Mouse (Mus musculus) liver, embryonic 11.5 days (tissue): ENCODE measurements around the gene Fbxo11. TPM values are rescaled to one million over a fixed set of nuclear protein-coding genes. Genes with fewer than 3 reads are reported as not detected.

ENCODE experiments used
- ATAC-seq: fragments of 200-750 bp; cut with Nextera tagmentation; replicated peaks from 2 replicates; pipeline ENCODE4 v1.8.0; 2017; ENCODE audit warnings: moderate number of reproducible peaks, mild to moderate bottlenecking, moderate TSS enrichment, moderate library complexity; ENCODE audit not compliant: low FRiP score
- DNase-seq: peaks from one replicate; pipeline ENCODE4 v3.0.0-alpha.2; 2017; ENCODE audit warnings: low spot score
- H3K27ac ChIP-seq: fragments of 300-500 bp; sonication (generic); 2 replicates; pipeline ENCODE4 v1.5.1; 2014; ENCODE audit warnings: mild to moderate bottlenecking, low read depth, low read length, control low read depth
- H3K27me3 ChIP-seq: fragments of 300-500 bp; sonication (generic); replicated peaks from 2 replicates; pipeline ENCODE4 v1.6.1; 2014; ENCODE audit warnings: low read length, mixed read lengths; ENCODE audit not compliant: control insufficient read depth, insufficient read depth
- H3K36me3 ChIP-seq: fragments of 300-500 bp; sonication (generic); 2 replicates; pipeline ENCODE4 v1.6.1; 2014; ENCODE audit warnings: mild to moderate bottlenecking, low read length, moderate library complexity, mixed read lengths; ENCODE audit not compliant: control insufficient read depth, insufficient read depth
- H3K4me1 ChIP-seq: fragments of 300-500 bp; sonication (generic); replicated peaks from 2 replicates; pipeline ENCODE4 v1.6.1; 2014; ENCODE audit warnings: low read length, mixed read lengths; ENCODE audit not compliant: control insufficient read depth, insufficient read depth
- H3K4me2 ChIP-seq: fragments of 300-500 bp; sonication (generic); 2 replicates; pipeline ENCODE4 v1.6.1; 2014; ENCODE audit warnings: mild to moderate bottlenecking, control low read depth, moderate library complexity
- H3K4me3 ChIP-seq: fragments of 300-500 bp; sonication (generic); 2 replicates; pipeline ENCODE4 v1.5.1; 2014; ENCODE audit warnings: low read depth, low read length, control low read depth
- H3K9ac ChIP-seq: fragments of 300-500 bp; sonication (generic); 2 replicates; pipeline ENCODE4 v1.6.1; 2014; ENCODE audit warnings: low read depth, low read length, control low read depth
- H3K9me3 ChIP-seq: fragments of 300-500 bp; sonication (generic); 2 replicates; pipeline ENCODE4 v1.6.1; 2016; ENCODE audit warnings: low read length, inconsistent platforms, mixed read lengths; ENCODE audit not compliant: control insufficient read depth
- WGBS: fragments of 180-500 bp; shearing (Covaris S2); extraction: QIAGEN DNeasy Blood & Tissue Kit; methylation state at CpG from one replicate; pipeline ENCODE4 v1.1.7; 2014; 5-methylcytosine and 5-hydroxymethylcytosine counted together
- polyA plus RNA-seq: library from polyadenylated mRNA; unstranded; fragments of >200 nt; fragmentation: Nextera tagmentation; extraction: Ambion mirVana; gene quantifications from 2 replicates; pipeline ENCODE4 v1.2.1, GENCODE M21; 2014

Fbxo11 gene
- polyA plus RNA-seq, 1 experiment from 2014 or later = 14.0 TPM

DNA sequence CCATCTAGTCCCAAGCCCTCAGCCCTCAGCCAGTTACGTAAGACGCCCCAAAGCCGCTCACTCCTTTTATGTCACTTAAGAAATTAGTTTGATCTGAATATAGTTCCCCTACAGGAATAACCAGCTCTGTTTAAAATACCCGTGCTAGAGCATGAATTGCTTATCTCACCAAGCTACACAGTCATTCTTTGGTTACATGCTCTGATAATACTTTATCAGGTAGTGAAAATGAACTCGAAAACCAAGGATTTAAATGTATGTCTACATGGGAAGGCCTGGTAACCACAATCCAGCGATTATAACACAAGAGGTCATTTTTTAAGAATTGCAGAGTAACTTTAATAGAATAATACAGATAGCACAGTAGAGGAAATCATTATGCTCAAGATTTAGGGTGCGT is 7.0 kb upstream of the Fbxo11 start:
- H3K4me3 ChIP-seq = no peak overlapping the region
- no peaks in the 10 kb centered on the region for H3K9me3 ChIP-seq
- H3K27ac ChIP-seq = no peak overlapping the region
- no peaks in the 10 kb centered on the region for H3K27me3 ChIP-seq
- 62% methylated on average over 7 of the region's 7 CpGs for WGBS
- ATAC-seq (0 out of 2 replicates have a peak, but pooled peaks have one; percentile 46), DNase-seq (no peak)
- no peak overlapping the region for H3K9ac ChIP-seq
- H3K4me2 ChIP-seq = no peak overlapping the region
- 0 out of 2 replicates have a peak, but pooled peaks cover 4% of the 10 kb centered on the region for H3K4me1 ChIP-seq
- no peaks in the 10 kb centered on the region for H3K36me3 ChIP-seq

DNA sequence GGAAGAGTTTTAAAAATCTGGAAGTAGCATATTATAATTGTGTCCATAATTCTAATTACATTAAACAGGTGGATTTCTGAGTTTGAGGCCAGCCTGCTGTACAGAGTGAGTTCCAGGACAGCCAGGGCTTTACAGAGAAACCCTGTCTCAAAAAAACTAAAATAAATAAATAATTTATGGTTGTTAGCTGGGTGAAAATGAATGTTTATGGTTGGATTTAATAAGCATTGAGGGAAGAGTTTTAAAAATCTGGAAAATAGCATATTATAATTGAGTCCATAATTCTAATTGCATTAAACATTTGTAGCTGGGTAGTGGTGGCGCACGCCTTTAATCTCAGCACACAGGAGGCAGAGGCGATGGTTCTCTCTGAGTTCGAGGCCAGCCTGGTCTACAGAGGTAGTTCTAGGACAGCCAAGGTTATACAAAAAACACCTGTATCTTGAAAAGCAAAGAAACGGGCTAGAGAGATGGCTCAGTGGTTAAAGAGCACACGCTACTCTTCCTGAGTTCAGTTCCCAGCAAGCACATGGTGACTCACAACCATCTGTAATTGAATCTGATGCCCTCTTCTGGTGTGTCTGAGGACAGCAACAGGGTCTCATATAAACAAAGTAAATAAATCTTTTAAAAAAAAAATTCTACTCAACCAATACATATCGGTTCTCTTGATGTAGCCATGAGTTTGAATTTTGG is 3.1 kb upstream of the Fbxo11 start:
- 92% methylated on average over 7 of the region's 7 CpGs for WGBS
- H3K36me3 ChIP-seq = no peaks in the 10 kb centered on the region
- DNase-seq (no peak), ATAC-seq (no peak)
- no peak overlapping the region for H3K4me2 ChIP-seq
- H3K9ac ChIP-seq = no peak overlapping the region
- no peak overlapping the region for H3K4me3 ChIP-seq
- H3K9me3 ChIP-seq = no peaks in the 10 kb centered on the region
- H3K4me1 ChIP-seq = peaks cover 5% of the 10 kb centered on the region
- H3K27ac ChIP-seq = no peak overlapping the region
- H3K27me3 ChIP-seq = no peaks in the 10 kb centered on the region

DNA sequence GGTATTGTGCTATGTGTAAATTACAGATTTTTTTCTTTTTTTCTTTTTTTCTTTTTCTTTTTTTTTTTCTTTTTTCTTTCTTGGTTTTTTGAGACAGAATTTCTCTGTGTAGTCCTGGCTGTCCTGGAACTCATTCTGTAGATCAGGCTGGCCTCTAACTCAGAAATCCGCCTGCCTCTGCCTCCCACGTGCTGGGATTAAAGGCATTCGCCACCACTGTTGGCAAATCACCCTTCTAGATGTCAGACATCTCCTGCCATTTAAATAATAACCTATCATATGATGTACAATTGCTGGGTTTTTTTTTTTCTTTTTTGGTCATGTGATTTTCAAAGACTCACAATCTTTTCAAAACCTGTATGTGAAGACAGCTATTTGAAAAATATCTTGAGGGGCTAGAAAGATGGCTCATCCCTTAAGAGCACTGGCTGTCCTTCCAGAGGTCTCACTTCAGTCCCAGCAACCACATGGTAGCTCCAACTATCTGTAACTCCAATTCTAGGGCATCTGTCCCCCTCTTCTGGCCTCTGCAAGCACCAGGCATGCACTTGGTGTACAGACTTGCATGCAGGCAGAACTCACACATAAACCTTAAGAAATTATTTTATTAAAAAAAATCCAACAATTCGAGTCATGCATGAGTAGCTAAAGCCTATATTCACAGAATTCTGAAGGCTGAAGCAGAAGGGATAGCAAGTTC is 2.3 kb upstream of the Fbxo11 start:
- Histone ChIP-seq H3K27me3 (no peaks in the 10 kb centered on the region), H3K4me2 (peak overlapping the region; percentile 72), H3K4me3 (no peak overlapping the region), H3K4me1 (peaks cover 9% of the 10 kb centered on the region), H3K9me3 (no peaks in the 10 kb centered on the region), H3K27ac (no peak overlapping the region), H3K9ac (no peak overlapping the region), H3K36me3 (no peaks in the 10 kb centered on the region)
- 77% methylated on average over 4 of the region's 4 CpGs for WGBS
- ATAC-seq (no peak), DNase-seq (no peak)

DNA sequence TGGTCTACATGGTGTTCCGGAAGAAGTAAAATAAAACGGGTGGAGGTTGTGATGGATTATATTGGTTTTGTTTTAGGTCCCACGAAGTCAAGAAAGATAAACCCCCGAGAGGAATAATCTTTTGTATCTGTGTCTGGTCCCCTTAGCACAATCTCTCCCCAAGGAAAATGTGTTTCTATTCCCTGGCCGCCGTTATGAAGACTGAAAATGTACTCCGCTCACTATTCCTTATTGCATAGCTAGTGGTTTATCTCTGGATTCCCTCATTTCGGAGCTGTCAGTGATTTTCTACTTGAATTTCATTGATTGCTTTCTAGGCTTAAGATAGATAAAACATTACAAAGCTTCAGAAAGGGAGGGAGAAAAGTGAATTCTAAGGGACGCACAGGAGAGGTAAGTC is 1.7 kb upstream of the Fbxo11 start:
- WGBS = 12% methylated on average over 9 of the region's 9 CpGs

DNA sequence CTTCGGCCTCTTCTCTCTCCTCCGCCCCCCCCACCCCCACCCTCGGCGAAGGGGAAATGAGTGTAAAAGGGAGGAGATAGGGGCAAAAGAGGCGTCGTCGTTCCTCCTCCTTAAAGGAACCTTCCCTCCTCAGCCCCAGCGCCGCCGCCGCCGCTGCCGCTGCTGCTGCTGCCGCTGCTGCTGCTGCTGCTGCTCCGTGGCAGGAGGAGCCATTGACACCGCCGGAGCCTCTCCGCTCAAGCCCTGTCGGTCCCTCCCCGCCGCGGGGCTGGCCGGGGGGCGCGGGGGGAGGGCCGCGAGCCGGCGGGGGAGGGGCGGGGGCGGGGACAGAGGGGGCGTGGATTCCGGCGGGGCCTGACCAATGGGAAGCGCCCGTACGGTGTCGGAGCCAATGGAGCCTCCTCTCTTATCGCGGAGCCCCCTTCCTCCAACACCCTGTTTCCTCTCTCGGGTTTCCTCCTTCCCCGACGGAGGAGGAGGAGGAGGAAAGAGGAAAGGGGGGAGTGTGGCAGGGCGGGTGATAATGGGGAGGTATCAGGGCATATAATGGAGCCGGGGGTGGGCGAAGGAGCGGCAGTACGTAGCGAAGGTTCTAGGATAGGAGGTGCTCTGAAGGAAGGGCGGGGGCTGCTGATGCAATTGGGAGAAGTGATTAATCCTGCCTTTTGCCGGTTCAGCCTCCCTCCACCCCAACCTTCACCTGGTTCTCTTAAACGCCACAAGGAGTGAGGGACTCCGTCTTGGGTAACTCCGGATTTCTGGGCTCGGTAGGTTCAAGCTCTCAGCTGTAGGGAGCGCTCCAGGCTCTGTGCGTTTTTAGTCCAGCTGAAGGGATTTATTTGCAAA is 933 bp upstream of the Fbxo11 start:
- Histone ChIP-seq H3K9ac (peak overlapping the region; percentile 98), H3K36me3 (no peaks in the 10 kb centered on the region), H3K4me3 (peak overlapping the region; percentile 98), H3K27me3 (no peaks in the 10 kb centered on the region), H3K4me1 (peaks cover 5% of the 10 kb centered on the region), H3K27ac (peak overlapping the region; percentile 99), H3K4me2 (peak overlapping the region; percentile 85), H3K9me3 (no peaks in the 10 kb centered on the region)
- 0% methylated on average over 37 of the region's 57 CpGs for WGBS
- ATAC-seq = peak; percentile 94
- DNase-seq = peak; percentile 95

More for the DNA sequence above, 1.7 kb upstream of the Fbxo11 start:
- no peak for ATAC-seq
- no peak for DNase-seq
- no peaks in the 10 kb centered on the region for H3K27me3 ChIP-seq
- H3K4me3 ChIP-seq = peak overlapping the region; percentile 98
- peak overlapping the region; percentile 17; the same call in 1 of the 2 replicates for H3K9ac ChIP-seq
- peak overlapping the region; percentile 72 for H3K4me2 ChIP-seq
- H3K27ac ChIP-seq = no peak overlapping the region; the same call in 1 of the 2 replicates
- no peaks in the 10 kb centered on the region for H3K36me3 ChIP-seq
- no peaks in the 10 kb centered on the region for H3K9me3 ChIP-seq
- peaks cover 5% of the 10 kb centered on the region for H3K4me1 ChIP-seq

DNA sequence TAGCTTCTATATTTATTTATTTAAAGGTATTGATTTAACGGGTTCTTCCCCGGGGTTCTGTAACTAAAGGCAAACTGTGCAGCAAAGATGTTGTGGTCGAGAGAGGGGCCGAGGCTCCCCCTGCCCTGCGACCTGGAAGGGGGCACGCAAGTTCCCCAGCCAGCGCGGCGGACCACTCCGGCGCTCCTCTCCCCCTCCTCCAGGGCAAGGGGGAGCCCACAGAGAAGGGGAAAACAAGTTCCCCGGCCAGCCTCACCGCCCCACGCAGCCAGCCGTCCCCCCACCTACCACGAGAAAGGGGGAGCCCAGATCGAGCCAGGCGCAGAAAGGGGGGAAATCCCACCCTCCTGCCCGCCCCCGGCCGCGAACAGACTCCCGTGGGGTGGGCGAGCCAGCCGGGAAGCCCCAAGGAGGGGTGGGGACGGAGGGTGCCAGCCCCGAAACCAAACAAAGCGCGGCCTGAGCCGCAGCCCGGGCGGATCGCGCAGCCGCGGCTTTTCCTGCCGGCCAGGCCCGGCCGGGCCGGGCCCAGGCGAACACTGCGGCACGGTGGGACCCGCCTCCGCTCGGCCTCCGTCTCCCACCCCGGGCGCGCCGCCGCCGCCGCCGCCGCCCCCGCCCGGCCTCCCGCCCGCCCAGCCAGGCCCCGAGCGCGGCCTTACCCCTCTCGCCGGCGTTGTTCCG is 602 bp downstream of the Fbxo11 start:
- peak overlapping the region; percentile 98 for H3K9ac ChIP-seq
- ATAC-seq = peak; percentile 50

DNA sequence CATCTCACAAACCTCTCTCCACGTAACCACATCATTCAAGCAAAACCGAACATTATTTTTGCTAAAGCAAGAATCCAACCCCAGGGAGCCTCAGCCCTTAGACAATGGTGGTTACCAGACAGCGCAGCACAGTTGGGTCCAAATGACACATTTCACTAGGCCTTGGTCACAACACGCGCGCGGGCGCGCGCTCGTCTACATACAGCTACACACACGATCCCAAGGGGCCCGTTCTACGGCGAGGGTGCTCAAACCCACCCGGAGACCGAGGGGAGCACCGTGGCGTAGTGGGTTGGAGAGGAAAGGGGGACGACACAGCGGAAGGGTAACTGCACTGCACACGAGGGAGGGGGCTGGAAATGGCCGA is 1.1 kb downstream of the Fbxo11 start:
- under 1% methylated on average over 23 of the region's 23 CpGs for WGBS
- Histone ChIP-seq H3K4me2 (peak overlapping the region; percentile 85), H3K4me3 (peak overlapping the region; percentile 98), H3K9me3 (no peaks in the 10 kb centered on the region), H3K4me1 (peaks cover 9% of the 10 kb centered on the region), H3K27ac (peak overlapping the region; percentile 99), H3K9ac (peak overlapping the region; percentile 98), H3K27me3 (no peaks in the 10 kb centered on the region), H3K36me3 (no peaks in the 10 kb centered on the region; the same call in 1 of the 2 replicates)
- ATAC-seq (0 out of 2 replicates have a peak, but pooled peaks have one; percentile 3), DNase-seq (peak; percentile 79)

More for the DNA sequence above, 602 bp downstream of the Fbxo11 start:
- DNase-seq = peak; percentile 78
- Histone ChIP-seq H3K4me3 (peak overlapping the region; percentile 98), H3K4me2 (peak overlapping the region; percentile 85), H3K27me3 (no peaks in the 10 kb centered on the region), H3K36me3 (no peaks in the 10 kb centered on the region; the same call in 1 of the 2 replicates), H3K9me3 (no peaks in the 10 kb centered on the region), H3K4me1 (peaks cover 9% of the 10 kb centered on the region), H3K27ac (peak overlapping the region; percentile 99)
- WGBS = under 1% methylated on average over 39 of the region's 67 CpGs
